Mouse (Mus musculus): ENCODE results near the gene Rflnb. TPM values are rescaled to one million over a fixed set of nuclear protein-coding genes. Genes with fewer than 3 reads are reported as not detected.

The Rflnb gene
- polyA plus RNA-seq, 1 experiment from 2014 or later = 46.0 TPM

DNA sequence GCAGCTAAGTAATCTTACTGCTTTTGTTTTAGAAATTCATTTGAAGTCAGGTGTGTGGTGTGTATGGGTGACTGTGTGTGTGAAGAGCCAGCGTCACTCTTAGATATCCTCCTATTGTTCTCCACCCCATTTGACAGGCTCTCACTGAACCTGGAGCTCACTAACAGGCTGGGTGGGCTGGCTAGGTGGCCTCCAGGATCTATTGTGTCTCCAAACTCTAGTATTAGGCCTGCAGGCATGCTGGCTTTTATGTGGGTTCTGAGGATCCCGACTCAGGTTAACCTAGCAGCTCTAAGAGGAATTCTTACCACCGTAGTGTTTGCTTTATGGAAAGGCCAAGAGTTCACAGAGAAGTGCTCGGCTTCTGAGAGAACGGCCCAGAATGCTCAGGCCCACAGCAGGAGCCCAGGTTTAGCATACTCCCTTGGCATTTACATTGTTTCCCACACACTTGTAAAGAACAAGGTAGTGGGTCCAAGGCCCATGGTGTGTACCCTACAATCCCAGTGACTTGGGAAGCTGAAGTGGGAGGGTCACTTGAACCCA lies 23.5 kb upstream of the Rflnb start:
- Histone ChIP-seq H3K9me3 (ENCODE audit: control insufficient read depth, low read length) (no peaks in the 10 kb centered on the region), H3K36me3 (ENCODE audit: control insufficient read depth, insufficient read depth, low read length) (no peaks in the 10 kb centered on the region; the same call in 1 of the 2 replicates), H3K27me3 (ENCODE audit: control insufficient read depth, insufficient read depth, low read length) (no peaks in the 10 kb centered on the region), H3K9ac (ENCODE audit: low read length) (no peak overlapping the region), H3K4me1 (replicated peaks; ENCODE audit: control insufficient read depth, insufficient read depth) (no peaks in the 10 kb centered on the region), H3K4me3 (ENCODE audit: low read depth, low read length) (no peak overlapping the region), H3K4me2 (replicated peaks; ENCODE audit: low read depth) (no peak overlapping the region), H3K27ac (replicated peaks) (no peak overlapping the region)
- DNase-seq (ENCODE audit: low spot score) = no peak
- no peak for ATAC-seq (ENCODE audit: low FRiP score, low TSS enrichment)
- 43% methylated on average over 5 of the region's 5 CpGs for WGBS
- TF ChIP-seq CTCF (IDR thresholded peaks at IDR 0.05; ENCODE audit: low read depth) (no peak), EP300 (optimal IDR thresholded peaks at IDR 0.05) (no peak)

DNA sequence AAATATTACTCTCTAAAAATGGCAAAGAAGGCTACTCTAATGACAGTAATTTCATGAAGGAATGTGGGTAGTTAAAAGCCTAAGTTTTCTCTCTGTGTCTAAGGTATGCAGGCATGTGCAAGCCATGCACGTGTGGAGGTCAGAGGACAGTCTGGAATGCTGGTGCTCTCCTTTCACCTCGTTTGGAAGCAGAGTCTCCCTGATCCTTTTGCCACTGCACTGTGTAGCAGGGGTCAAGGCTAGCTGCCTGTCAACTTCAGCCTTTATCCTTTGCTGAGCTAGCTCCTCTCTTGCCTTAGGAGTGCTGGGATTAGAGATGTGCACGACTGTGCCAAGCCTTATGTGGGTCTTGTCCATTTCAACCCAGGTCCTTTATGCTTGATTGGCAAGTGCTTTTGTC lies 22.9 kb upstream of the Rflnb start:
- no peak overlapping the region for H3K9ac ChIP-seq (ENCODE audit: low read length)
- no peak overlapping the region for H3K27ac ChIP-seq (replicated peaks)
- no peaks in the 10 kb centered on the region for H3K9me3 ChIP-seq (ENCODE audit: control insufficient read depth, low read length)
- H3K4me3 ChIP-seq (ENCODE audit: low read depth, low read length) = no peak overlapping the region
- H3K36me3 ChIP-seq (ENCODE audit: control insufficient read depth, insufficient read depth, low read length) = no peaks in the 10 kb centered on the region; the same call in 1 of the 2 replicates
- no peaks in the 10 kb centered on the region for H3K4me1 ChIP-seq (replicated peaks; ENCODE audit: control insufficient read depth, insufficient read depth)
- TF ChIP-seq EP300 (optimal IDR thresholded peaks at IDR 0.05) = no peak
- no peak for TF ChIP-seq CTCF (IDR thresholded peaks at IDR 0.05; ENCODE audit: low read depth)
- DNase-seq (ENCODE audit: low spot score) (no peak), ATAC-seq (ENCODE audit: low FRiP score, low TSS enrichment) (no peak)
- no peak overlapping the region for H3K4me2 ChIP-seq (replicated peaks; ENCODE audit: low read depth)
- no peaks in the 10 kb centered on the region for H3K27me3 ChIP-seq (ENCODE audit: control insufficient read depth, insufficient read depth, low read length)
- 37% methylated on average over 3 of the region's 3 CpGs for WGBS

DNA sequence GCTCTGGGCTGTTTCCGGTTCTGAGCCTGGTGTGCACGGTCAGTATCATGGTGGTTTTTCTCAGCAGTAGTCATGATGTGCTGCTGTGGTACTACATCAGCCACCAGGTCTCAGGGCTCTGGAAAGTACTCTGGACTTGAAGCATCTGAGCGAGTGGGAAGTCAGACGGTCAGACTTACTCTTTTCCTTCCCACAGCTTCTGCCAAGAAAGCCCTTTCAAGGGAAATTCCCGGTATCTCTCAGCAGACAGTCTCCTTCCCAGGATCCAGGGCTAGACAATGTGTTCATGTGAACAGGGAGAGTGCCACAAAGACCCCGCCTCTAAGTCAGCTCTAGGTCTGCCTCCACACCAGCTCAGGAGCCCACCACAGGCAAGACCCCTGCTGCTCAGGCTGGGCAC lies 17.8 kb upstream of the Rflnb start:
- 74% methylated on average over 6 of the region's 6 CpGs for WGBS
- Histone ChIP-seq H3K4me3 (ENCODE audit: low read depth, low read length) (no peak overlapping the region), H3K4me2 (replicated peaks; ENCODE audit: low read depth) (no peak overlapping the region), H3K4me1 (replicated peaks; ENCODE audit: control insufficient read depth, insufficient read depth) (peaks cover 7% of the 10 kb centered on the region; the same call in 1 of the 2 replicates), H3K9ac (ENCODE audit: low read length) (no peak overlapping the region), H3K9me3 (ENCODE audit: control insufficient read depth, low read length) (no peaks in the 10 kb centered on the region), H3K27me3 (ENCODE audit: control insufficient read depth, insufficient read depth, low read length) (no peaks in the 10 kb centered on the region), H3K36me3 (ENCODE audit: control insufficient read depth, insufficient read depth, low read length) (peaks cover 2% of the 10 kb centered on the region; the same call in 1 of the 2 replicates), H3K27ac (replicated peaks) (0 out of 2 replicates have a peak overlapping the region, but pooled peaks have one; percentile 8)
- DNase-seq (ENCODE audit: low spot score) (no peak), ATAC-seq (ENCODE audit: low FRiP score, low TSS enrichment) (no peak)
- TF ChIP-seq EP300 (optimal IDR thresholded peaks at IDR 0.05) = no peak
- TF ChIP-seq CTCF (IDR thresholded peaks at IDR 0.05; ENCODE audit: low read depth) = no peak

DNA sequence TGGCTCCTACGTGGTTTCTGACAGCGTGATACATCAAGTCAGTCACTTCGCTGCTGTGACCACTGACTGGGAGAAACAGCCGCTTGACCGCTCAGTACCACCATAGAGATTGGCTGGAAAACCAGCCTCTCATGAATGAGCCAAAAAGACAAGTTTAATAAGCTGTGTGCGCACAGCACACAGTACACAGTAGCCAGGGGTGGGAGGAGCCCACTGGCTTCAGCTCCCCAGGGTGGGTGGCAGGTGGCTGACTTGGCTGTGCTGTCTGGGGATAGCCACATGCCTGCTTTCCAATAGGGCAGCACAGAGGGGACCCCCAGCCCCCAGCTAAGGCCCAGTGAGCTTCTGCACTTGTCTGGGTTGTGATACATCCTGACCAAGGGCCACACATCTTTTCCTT lies 16.9 kb upstream of the Rflnb start:
- no peak overlapping the region for H3K4me3 ChIP-seq (ENCODE audit: low read depth, low read length)
- WGBS = 83% methylated on average over 6 of the region's 6 CpGs
- DNase-seq (ENCODE audit: low spot score) (no peak), ATAC-seq (ENCODE audit: low FRiP score, low TSS enrichment) (no peak)
- TF ChIP-seq EP300 (optimal IDR thresholded peaks at IDR 0.05) = no peak
- no peak for TF ChIP-seq CTCF (IDR thresholded peaks at IDR 0.05; ENCODE audit: low read depth)
- no peak overlapping the region for H3K4me2 ChIP-seq (replicated peaks; ENCODE audit: low read depth)
- no peak overlapping the region for H3K9ac ChIP-seq (ENCODE audit: low read length)
- peaks cover 2% of the 10 kb centered on the region; the same call in 1 of the 2 replicates for H3K36me3 ChIP-seq (ENCODE audit: control insufficient read depth, insufficient read depth, low read length)
- no peaks in the 10 kb centered on the region for H3K9me3 ChIP-seq (ENCODE audit: control insufficient read depth, low read length)
- no peak overlapping the region for H3K27ac ChIP-seq (replicated peaks)
- no peaks in the 10 kb centered on the region for H3K27me3 ChIP-seq (ENCODE audit: control insufficient read depth, insufficient read depth, low read length)
- peaks cover 7% of the 10 kb centered on the region; the same call in 1 of the 2 replicates for H3K4me1 ChIP-seq (replicated peaks; ENCODE audit: control insufficient read depth, insufficient read depth)

DNA sequence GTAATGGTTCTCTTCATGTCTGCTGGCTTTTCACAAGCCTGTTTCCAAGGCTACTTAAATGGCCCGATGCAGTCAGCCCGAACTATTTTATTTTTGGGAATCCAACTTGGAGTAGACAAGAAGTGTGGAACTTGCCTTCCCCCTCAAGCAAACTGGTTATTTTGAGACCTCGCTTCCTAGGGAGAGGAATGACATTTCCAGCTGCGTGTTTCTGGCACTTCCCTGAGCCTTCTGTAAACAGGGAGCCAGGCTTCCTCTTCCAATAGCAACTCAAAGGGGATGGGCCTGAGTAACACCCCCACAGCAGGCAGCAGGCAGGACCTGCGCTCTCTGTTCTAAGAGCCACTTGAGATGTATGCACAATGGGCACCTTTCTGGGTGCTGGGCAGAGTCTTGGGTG lies 15.3 kb upstream of the Rflnb start:
- peak; percentile 37; the same call in 1 of the 2 replicates for ATAC-seq (ENCODE audit: low FRiP score, low TSS enrichment)
- H3K9ac ChIP-seq (ENCODE audit: low read length) = no peak overlapping the region

DNA sequence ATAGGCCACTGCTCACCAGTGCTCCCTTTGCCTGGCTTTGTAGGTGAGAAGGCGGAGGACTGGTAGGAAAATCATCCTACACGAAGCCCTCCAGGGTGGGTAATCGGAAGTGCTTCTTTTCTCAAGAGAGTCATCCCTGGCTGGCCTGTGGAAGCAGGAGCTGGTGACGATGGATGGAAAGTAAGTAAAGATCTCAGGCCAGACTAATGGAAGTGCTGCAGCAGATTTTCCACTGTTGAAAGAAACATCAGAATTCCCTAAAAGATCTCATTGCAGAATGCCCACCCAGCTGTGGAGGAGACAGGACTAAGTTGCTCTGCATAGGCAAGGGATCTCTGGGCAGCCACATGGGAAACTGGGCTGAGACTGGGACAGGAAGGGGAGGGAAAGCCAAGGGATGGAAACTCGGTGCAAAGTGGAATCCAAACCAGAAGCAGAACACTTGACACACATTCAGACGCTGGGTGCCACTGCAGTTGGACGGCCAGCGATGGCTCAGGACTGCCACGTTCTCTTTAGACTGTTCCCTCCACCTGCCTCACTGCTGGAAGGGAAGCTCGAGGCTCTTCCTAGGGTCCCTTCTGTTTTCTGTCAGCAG lies 14.6 kb upstream of the Rflnb start:
- Histone ChIP-seq H3K27ac (replicated peaks) (peak overlapping the region; percentile 53), H3K4me1 (replicated peaks; ENCODE audit: control insufficient read depth, insufficient read depth) (peaks cover 7% of the 10 kb centered on the region; the same call in 1 of the 2 replicates), H3K4me3 (ENCODE audit: low read depth, low read length) (no peak overlapping the region), H3K4me2 (replicated peaks; ENCODE audit: low read depth) (no peak overlapping the region), H3K9ac (ENCODE audit: low read length) (no peak overlapping the region), H3K9me3 (ENCODE audit: control insufficient read depth, low read length) (no peaks in the 10 kb centered on the region), H3K27me3 (ENCODE audit: control insufficient read depth, insufficient read depth, low read length) (no peaks in the 10 kb centered on the region), H3K36me3 (ENCODE audit: control insufficient read depth, insufficient read depth, low read length) (peaks cover 2% of the 10 kb centered on the region; the same call in 1 of the 2 replicates)
- WGBS = 65% methylated on average over 10 of the region's 10 CpGs
- DNase-seq (ENCODE audit: low spot score) = no peak
- no peak for TF ChIP-seq EP300 (optimal IDR thresholded peaks at IDR 0.05)
- TF ChIP-seq CTCF (IDR thresholded peaks at IDR 0.05; ENCODE audit: low read depth) = no peak
- no peak for ATAC-seq (ENCODE audit: low FRiP score, low TSS enrichment)

More for the DNA sequence above, 15.3 kb upstream of the Rflnb start:
- H3K4me2 ChIP-seq (replicated peaks; ENCODE audit: low read depth) = no peak overlapping the region
- no peak for DNase-seq (ENCODE audit: low spot score)
- no peak overlapping the region for H3K4me3 ChIP-seq (ENCODE audit: low read depth, low read length)
- H3K9me3 ChIP-seq (ENCODE audit: control insufficient read depth, low read length) = no peaks in the 10 kb centered on the region
- WGBS = 27% methylated on average over 5 of the region's 5 CpGs
- H3K36me3 ChIP-seq (ENCODE audit: control insufficient read depth, insufficient read depth, low read length) = peaks cover 2% of the 10 kb centered on the region; the same call in 1 of the 2 replicates
- no peak overlapping the region for H3K27ac ChIP-seq (replicated peaks)
- no peaks in the 10 kb centered on the region for H3K27me3 ChIP-seq (ENCODE audit: control insufficient read depth, insufficient read depth, low read length)
- no peak for TF ChIP-seq CTCF (IDR thresholded peaks at IDR 0.05; ENCODE audit: low read depth)
- TF ChIP-seq EP300 (optimal IDR thresholded peaks at IDR 0.05) = no peak
- H3K4me1 ChIP-seq (replicated peaks; ENCODE audit: control insufficient read depth, insufficient read depth) = peaks cover 7% of the 10 kb centered on the region; the same call in 1 of the 2 replicates
